Mouse (Mus musculus): Measurements from ENCODE around the gene Tmeff1. TPM values are rescaled to one million over a fixed set of nuclear protein-coding genes. Genes with fewer than 3 reads are reported as not detected.

The Tmeff1 gene
- polyA plus RNA-seq, 1 experiment: 39.8 TPM

DNA sequence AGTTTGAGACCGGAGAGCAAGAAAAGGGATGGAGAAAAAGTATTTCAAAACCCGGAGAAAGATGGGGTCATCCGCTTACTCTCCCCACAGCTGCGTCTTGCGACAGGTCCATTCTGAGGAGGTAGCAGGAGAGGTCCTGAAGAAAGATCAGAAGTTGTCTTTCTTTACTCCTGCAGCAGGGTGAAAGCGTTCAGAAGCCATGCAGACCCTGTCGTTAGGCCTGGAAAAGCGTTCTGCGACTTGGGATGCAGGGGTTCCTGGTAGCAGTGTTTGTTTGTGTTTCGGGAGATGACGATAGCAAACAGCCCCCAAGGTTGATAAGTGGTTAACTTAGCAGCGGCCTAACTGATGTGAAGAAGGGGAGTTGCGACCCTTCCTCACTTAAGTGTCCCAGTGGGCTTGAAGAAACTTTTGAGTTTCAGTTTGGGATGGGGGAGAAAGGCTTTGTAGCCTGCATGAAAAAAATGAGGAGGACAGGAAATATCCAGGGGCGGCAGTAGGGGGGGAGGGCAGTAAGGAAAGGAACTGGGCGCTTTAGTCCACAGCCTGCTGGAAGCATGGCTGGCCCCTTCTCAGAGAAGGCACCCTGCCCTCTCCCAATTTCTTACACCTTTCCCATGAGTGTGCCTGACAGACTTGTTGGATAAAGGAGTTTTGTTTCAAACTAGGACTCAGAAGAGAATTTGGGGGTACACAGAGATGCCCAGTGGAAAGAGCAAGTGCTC, 43.3 kb upstream of the Tmeff1 start:
- H3K27ac ChIP-seq (ENCODE audit: control insufficient read depth, insufficient read depth, low read depth, low read length): no peak overlapping the region
- no peaks in the 10 kb centered on the region for H3K36me3 ChIP-seq (ENCODE audit: control insufficient read depth, insufficient read depth, low read length)
- H3K27me3 ChIP-seq (ENCODE audit: control insufficient read depth, insufficient read depth, low read length): no peaks in the 10 kb centered on the region
- no peak for TF ChIP-seq CTCF (IDR thresholded peaks at IDR 0.05; ENCODE audit: control insufficient read depth, insufficient read depth, insufficient replicate concordance, low read depth, low read length)
- no peak for TF ChIP-seq POLR2A (IDR thresholded peaks at IDR 0.05; ENCODE audit: control insufficient read depth, low read depth, low read length)
- no peak overlapping the region for H3K4me3 ChIP-seq (ENCODE audit: control insufficient read depth, low read depth, low read length)
- peaks cover 10% of the 10 kb centered on the region for H3K4me1 ChIP-seq (ENCODE audit: control insufficient read depth, insufficient read depth, low read length)

DNA sequence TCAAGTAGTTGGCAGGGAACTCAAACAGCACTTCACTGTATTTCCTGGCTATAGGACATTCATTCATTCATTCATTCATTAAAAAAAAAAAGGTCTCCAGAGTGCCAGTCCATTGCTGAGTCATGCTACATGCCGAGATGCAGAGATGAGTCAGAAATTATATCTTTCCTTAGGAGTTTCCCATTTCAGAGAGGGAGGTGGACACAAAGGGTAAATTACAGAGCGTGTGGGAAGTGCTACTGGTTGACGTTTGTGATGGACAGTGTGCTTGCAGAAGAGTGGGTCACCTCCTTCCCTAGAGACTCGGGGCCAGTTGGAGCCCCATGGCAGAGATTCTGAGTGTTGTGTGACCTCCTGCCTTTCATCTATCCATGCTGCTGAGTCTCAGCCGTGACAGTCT, 42.6 kb upstream of the Tmeff1 start:
- H3K27ac ChIP-seq (ENCODE audit: control insufficient read depth, insufficient read depth, low read depth, low read length): no peak overlapping the region
- no peak overlapping the region for H3K4me3 ChIP-seq (ENCODE audit: control insufficient read depth, low read depth, low read length)

DNA sequence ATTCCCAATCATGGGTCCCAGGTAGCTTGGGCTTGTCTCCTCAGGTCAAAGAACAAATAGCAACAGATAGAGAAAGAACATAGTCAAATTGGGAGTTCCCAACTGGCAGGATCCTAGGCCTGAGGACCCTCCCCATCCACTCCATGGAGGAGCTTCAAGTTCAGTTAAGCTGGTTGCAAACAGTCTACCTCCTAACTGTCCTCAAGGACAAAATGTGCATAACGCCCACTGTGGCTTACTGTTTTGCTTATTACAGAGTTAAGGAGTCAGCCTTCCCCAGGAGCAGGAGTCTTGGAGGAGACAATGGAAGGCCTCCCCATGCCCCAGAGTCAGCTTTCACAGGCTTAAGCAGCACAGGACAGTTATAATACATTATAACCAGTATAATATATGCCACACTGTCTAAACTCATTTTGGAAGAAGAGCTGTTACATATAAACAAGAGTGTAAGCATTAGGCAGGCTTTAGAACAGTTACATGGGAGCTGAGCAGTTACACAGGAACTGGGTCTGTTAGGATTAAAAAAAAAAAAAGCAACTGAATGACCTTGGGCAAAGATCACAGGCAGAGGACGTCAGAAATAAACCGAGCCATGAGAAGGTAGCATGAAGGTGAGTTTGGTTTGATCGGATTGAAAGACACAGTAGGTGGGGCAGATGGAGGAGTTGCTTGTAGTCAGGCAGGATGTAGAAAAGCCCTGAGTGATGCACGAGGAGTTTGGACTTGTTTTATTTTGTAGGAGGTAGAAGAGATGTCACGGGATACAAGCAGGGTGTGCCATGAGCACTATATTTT, 41.7 kb upstream of the Tmeff1 start:
- H3K36me3 ChIP-seq (ENCODE audit: control insufficient read depth, insufficient read depth, low read length): no peaks in the 10 kb centered on the region
- H3K4me1 ChIP-seq (ENCODE audit: control insufficient read depth, insufficient read depth, low read length): peaks cover 10% of the 10 kb centered on the region
- no peak overlapping the region for H3K4me3 ChIP-seq (ENCODE audit: control insufficient read depth, low read depth, low read length)
- H3K27me3 ChIP-seq (ENCODE audit: control insufficient read depth, insufficient read depth, low read length): no peaks in the 10 kb centered on the region
- TF ChIP-seq CTCF (IDR thresholded peaks at IDR 0.05; ENCODE audit: control insufficient read depth, insufficient read depth, insufficient replicate concordance, low read depth, low read length) (no peak), POLR2A (IDR thresholded peaks at IDR 0.05; ENCODE audit: control insufficient read depth, low read depth, low read length) (no peak)
- no peak overlapping the region for H3K27ac ChIP-seq (ENCODE audit: control insufficient read depth, insufficient read depth, low read depth, low read length)

More for the DNA sequence above, 42.6 kb upstream of the Tmeff1 start:
- no peak for TF ChIP-seq CTCF (IDR thresholded peaks at IDR 0.05; ENCODE audit: control insufficient read depth, insufficient read depth, insufficient replicate concordance, low read depth, low read length)
- no peak for TF ChIP-seq POLR2A (IDR thresholded peaks at IDR 0.05; ENCODE audit: control insufficient read depth, low read depth, low read length)
- H3K4me1 ChIP-seq (ENCODE audit: control insufficient read depth, insufficient read depth, low read length): peaks cover 10% of the 10 kb centered on the region
- no peaks in the 10 kb centered on the region for H3K27me3 ChIP-seq (ENCODE audit: control insufficient read depth, insufficient read depth, low read length)
- no peaks in the 10 kb centered on the region for H3K36me3 ChIP-seq (ENCODE audit: control insufficient read depth, insufficient read depth, low read length)

DNA sequence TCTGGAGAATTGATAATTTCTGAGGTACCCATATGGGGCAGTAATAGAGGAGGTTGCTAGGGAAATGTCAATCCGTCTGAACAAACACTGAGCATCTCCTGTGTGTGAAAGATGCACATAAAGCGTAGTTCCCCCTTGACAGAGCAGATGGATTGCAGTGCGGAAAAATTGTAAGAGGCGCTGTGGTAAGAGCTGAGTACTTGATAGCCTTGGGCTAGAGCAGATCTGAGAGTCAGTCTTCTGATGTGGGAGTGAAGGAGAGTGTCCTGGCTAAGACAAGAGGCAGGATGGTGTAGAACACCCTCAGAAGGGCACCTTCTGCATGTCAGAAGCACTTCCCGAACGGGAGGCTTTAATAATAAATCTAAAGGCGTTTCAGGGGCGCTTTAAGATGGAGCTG, 40.8 kb upstream of the Tmeff1 start:
- peaks cover 10% of the 10 kb centered on the region for H3K4me1 ChIP-seq (ENCODE audit: control insufficient read depth, insufficient read depth, low read length)

DNA sequence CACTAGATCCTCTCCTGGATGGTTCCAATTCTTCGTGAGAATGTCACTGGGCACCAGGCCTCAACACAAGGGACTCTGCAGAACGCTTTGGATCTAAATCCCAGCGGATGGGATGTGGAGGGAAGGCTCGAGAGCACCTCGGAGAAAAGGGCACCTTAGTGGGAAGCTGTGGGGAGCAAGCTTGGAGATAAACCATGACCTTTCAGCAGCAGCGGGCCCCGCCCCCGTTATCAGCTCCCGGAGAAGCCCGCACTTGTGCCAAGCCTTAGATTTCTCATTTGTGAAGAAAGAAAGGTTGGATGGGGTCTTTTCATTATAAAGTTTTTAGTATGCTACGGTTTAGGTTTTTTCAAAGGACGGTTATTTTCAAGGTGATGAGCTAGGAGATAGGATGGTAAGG, 39.0 kb upstream of the Tmeff1 start:
- no peaks in the 10 kb centered on the region for H3K36me3 ChIP-seq (ENCODE audit: control insufficient read depth, insufficient read depth, low read length)
- H3K4me1 ChIP-seq (ENCODE audit: control insufficient read depth, insufficient read depth, low read length): peaks cover 3% of the 10 kb centered on the region; the same call in 1 of the 2 replicates
- H3K27ac ChIP-seq (ENCODE audit: control insufficient read depth, insufficient read depth, low read depth, low read length): no peak overlapping the region
- TF ChIP-seq CTCF (IDR thresholded peaks at IDR 0.05; ENCODE audit: control insufficient read depth, insufficient read depth, insufficient replicate concordance, low read depth, low read length) (no peak), POLR2A (IDR thresholded peaks at IDR 0.05; ENCODE audit: control insufficient read depth, low read depth, low read length) (no peak)
- no peaks in the 10 kb centered on the region for H3K27me3 ChIP-seq (ENCODE audit: control insufficient read depth, insufficient read depth, low read length)
- H3K4me3 ChIP-seq (ENCODE audit: control insufficient read depth, low read depth, low read length): no peak overlapping the region

More for the DNA sequence above, 40.8 kb upstream of the Tmeff1 start:
- H3K27me3 ChIP-seq (ENCODE audit: control insufficient read depth, insufficient read depth, low read length): no peaks in the 10 kb centered on the region
- no peak overlapping the region for H3K27ac ChIP-seq (ENCODE audit: control insufficient read depth, insufficient read depth, low read depth, low read length)
- no peak for TF ChIP-seq CTCF (IDR thresholded peaks at IDR 0.05; ENCODE audit: control insufficient read depth, insufficient read depth, insufficient replicate concordance, low read depth, low read length)
- TF ChIP-seq POLR2A (IDR thresholded peaks at IDR 0.05; ENCODE audit: control insufficient read depth, low read depth, low read length): no peak
- H3K4me3 ChIP-seq (ENCODE audit: control insufficient read depth, low read depth, low read length): no peak overlapping the region
- no peaks in the 10 kb centered on the region for H3K36me3 ChIP-seq (ENCODE audit: control insufficient read depth, insufficient read depth, low read length)

DNA sequence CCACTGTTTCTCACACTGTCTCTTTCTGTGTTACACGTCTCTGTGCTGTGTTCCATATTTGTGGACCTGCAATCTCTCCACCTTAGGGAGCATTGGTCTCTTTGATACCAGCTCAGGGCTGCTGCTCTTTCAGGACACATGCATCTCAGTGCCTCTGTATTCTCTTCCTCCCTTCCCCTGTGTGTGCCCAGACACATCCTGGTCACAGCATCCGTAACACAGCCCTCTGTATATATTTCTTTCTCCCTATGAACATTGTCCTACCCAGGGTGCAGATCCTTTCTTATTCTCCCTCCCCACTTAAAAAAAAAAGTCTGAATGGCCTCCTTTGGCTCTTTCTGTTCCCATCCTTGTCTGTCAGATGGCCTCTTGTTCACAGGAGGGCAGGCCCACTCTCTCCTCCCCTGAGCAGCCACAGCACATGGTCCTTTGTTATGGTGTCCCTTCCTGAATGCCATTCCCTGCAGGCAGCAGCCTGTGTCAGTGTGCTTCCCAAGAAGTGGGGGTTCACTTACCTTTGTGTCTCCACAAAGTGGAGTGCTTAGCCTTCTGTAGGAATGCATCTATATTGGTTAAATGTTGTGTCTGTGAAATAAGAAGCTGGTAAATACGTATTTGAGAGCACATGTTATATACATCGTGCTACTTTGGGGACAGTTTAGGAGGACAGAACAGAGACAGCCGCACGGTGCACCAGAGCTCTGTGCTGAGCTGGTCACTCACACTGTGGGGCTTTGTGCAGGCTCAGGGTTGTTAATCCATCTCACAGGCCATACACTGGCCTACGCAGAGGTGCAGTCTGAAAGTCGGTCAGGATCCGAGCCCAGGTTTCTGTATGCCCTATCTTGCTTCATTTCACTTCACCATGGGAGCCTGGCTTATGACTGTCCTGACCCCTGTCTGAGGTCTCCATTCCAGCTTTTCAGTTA, 38.1 kb upstream of the Tmeff1 start:
- Histone ChIP-seq H3K4me3 (ENCODE audit: control insufficient read depth, low read depth, low read length) (no peak overlapping the region), H3K27me3 (ENCODE audit: control insufficient read depth, insufficient read depth, low read length) (no peaks in the 10 kb centered on the region), H3K27ac (ENCODE audit: control insufficient read depth, insufficient read depth, low read depth, low read length) (no peak overlapping the region), H3K4me1 (ENCODE audit: control insufficient read depth, insufficient read depth, low read length) (peaks cover under 1% of the 10 kb centered on the region; the same call in 1 of the 2 replicates), H3K36me3 (ENCODE audit: control insufficient read depth, insufficient read depth, low read length) (no peaks in the 10 kb centered on the region)
- TF ChIP-seq POLR2A (IDR thresholded peaks at IDR 0.05; ENCODE audit: control insufficient read depth, low read depth, low read length) (no peak), CTCF (IDR thresholded peaks at IDR 0.05; ENCODE audit: control insufficient read depth, insufficient read depth, insufficient replicate concordance, low read depth, low read length) (no peak)
